Mouse (Mus musculus) macrophage (primary cell): Measurements from ENCODE around the gene Trpm4. TPM values are rescaled to one million over a fixed set of nuclear protein-coding genes. Genes with fewer than 3 reads are reported as not detected.
"Not testable (repeated sequence)": the region's sequence is repeated elsewhere in the genome, so short reads cannot be mapped to it uniquely, and the experiment has no call there.

Experiments used
- H3K27ac ChIP-seq: fragments of 350-480 bp; formaldehyde crosslinking; 2 replicates; pipeline ENCODE4 v1.9.0; 2021
- H3K36me3 ChIP-seq: fragments of 350-480 bp; formaldehyde crosslinking; 2 replicates; pipeline ENCODE4 v1.9.0; 2021; ENCODE audit errors: inconsistent target
- H3K4me3 ChIP-seq: fragments of 350-480 bp; formaldehyde crosslinking; 2 replicates; pipeline ENCODE4 v1.9.0; 2021; ENCODE audit errors: inconsistent target
- H3K79me2 ChIP-seq: fragments of 350-480 bp; formaldehyde crosslinking; 2 replicates; pipeline ENCODE4 v1.9.0; 2021; ENCODE audit errors: inconsistent target
- WGBS: methylation state at CpG from one replicate; pipeline ENCODE4 v1.1.7; 2026; ENCODE audit warnings: inconsistent platforms; ENCODE audit not compliant: missing documents; 5-methylcytosine and 5-hydroxymethylcytosine counted together
- polyA plus RNA-seq: library from polyadenylated mRNA; stranded (reverse); fragments of 250-400 nt; gene quantifications from 3 replicates; pipeline ENCODE4 v1.2.4, GENCODE M21; 2018; ENCODE audit warnings: inconsistent platforms

Trpm4 gene
- polyA plus RNA-seq, 1 experiment from 2014 or later, result 4.2 TPM

DNA sequence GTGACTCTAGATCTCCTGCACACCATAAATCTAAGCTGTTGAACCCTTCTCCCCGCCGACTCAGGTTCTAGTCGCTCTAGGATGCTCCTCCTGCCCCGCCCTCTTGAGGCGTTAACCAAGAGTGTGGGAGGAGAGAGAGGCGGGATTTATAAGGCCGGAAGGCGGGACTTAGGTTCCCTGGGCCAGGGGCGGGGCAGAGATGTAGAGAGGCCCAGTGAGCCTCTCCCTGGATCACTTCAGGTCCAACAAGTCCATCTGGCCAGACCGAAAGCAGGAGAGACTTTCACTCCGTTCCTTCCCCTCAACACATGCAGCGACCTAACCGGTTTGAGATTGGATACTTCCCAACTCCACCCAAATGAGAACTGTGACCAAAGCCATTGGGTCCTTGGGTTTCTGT is 29.2 kb upstream of the Trpm4 start:
- WGBS, result 15% methylated on average over 13 of the region's 13 CpGs
- no peaks in the 10 kb centered on the region for H3K79me2 ChIP-seq
- H3K36me3 ChIP-seq, result no peaks in the 10 kb centered on the region
- no peak overlapping the region for H3K4me3 ChIP-seq
- H3K27ac ChIP-seq, result no peak overlapping the region

GRCm38 (mm10) chr7:45361243-45361804 is 27.7 kb upstream of the Trpm4 start:
- no peak overlapping the region for H3K4me3 ChIP-seq
- under 1% methylated on average over 42 of the region's 43 CpGs for WGBS
- no peak overlapping the region for H3K27ac ChIP-seq
- H3K36me3 ChIP-seq, result no peaks in the 10 kb centered on the region
- H3K79me2 ChIP-seq, result no peaks in the 10 kb centered on the region

DNA sequence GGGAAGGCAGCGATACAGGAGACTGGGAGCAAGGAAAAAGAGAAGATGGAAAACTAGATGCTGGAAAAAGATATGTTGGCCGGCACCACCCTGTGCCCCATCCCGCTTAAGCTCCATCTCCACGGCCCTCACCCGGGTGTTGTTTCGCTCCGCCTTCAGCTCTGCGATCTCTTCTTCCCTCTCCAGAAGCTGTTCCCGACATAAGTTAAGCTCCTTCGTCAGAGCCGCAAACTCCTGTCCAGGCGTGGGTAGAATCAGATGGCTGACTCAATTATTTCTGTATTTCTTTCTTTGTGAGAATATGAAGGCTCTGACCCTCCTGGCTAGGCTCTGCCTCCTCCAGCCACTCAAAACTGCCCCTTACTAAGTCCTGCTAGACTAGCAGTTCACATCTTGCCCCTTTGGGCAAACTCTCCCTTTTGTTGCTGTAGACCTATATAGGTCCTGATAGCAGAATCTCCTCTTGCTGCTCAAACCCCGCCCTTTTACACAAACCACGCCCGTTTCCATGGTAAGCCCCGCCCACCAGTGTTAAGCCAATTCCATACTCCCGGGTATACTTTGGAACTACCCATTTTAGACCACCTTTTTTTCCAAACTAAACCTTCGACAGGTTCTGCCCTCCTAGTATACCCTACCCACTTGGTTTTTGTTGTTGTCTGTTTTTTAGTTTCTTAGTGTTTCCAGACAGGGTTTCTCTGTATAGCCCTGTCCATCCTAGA is 27.0 kb upstream of the Trpm4 start:
- no peak overlapping the region for H3K27ac ChIP-seq
- H3K36me3 ChIP-seq, result no peaks in the 10 kb centered on the region
- no peak overlapping the region for H3K4me3 ChIP-seq
- 55% methylated on average over 18 of the region's 18 CpGs for WGBS
- no peaks in the 10 kb centered on the region for H3K79me2 ChIP-seq

DNA sequence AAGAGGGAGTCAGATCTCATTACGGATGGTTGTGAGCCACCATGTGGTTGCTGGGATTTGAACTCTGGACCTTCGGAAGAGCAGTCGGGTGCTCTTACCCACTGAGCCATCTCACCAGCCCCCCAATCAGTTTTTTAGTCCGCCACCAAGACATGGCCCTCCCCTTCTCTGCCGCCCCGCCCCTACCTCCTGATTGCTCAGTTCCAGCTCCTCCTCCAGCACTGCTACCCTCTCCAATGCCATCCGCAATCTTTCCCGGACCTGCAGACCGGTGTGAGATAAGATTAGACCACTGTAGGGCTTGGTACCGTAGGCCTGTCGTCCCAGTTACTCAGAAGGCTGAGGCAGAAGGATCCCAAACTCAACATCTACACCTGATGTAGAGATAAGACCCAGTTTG is 25.5 kb upstream of the Trpm4 start:
- H3K36me3 ChIP-seq, H3K79me2 ChIP-seq, H3K27ac ChIP-seq, H3K4me3 ChIP-seq: not testable (repeated sequence)
- WGBS, result 76% methylated on average over 9 of the region's 11 CpGs

DNA sequence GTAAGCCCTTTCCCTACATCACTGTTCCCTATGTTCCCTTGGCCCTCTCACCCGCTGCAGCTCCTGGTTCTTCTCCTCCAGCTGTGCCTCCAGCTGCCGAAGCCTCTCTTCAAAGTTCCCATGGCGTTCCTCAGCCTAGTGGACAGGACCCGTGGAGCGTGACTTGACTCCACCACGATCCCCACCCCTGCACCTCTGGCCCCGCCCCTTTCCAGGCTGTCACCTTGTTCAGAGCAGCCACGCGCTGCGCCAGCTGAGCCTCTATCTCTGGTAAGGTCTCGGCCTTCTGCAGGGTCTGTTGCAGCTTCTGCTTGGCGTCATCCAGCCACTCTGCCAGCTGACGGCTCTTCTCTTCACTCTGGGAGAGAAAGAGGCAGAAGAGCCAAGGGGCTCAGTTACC is 22.5 kb upstream of the Trpm4 start:
- Histone ChIP-seq H3K4me3 (no peak overlapping the region), H3K27ac (no peak overlapping the region), H3K79me2 (no peaks in the 10 kb centered on the region), H3K36me3 (no peaks in the 10 kb centered on the region)
- 80% methylated on average over 13 of the region's 13 CpGs for WGBS

DNA sequence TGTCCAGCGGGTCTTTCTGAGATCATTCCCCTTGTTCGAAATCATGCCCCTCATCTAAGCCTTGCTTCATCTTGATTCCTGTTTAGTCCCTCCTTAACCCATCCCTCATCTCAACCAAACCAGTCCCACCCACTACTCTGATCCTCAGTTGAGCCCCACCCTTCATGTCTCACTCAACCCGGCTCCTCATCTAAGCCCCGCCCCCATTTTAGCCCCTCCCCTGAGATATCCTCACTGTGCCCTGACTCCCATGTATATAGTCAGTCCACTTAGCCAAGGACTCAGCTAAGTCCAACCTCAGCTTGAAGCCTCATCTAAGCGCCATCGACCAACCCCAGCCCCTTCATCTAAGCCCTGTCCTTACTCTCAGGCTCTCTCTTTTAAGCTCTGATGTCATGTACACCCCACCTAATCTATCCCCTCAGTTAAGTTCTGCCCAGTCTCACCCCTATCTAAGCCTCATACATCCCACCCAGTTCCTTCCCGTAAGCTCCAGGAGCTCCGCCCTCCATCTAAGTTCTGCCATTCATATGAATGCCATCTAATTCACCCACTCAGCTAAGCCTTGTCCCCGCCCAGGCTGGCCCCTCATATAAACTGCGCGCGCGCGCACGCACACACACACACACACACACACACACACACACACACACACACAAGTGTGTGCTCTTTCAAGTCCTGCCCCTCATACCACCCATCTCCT is 21.9 kb upstream of the Trpm4 start:
- Histone ChIP-seq H3K79me2 (no peaks in the 10 kb centered on the region), H3K27ac (no peak overlapping the region), H3K36me3 (no peaks in the 10 kb centered on the region), H3K4me3 (no peak overlapping the region)
- WGBS, result 61% methylated on average over 14 of the region's 15 CpGs

GRCm38 (mm10) chr7:45353041-45353440 is 19.5 kb upstream of the Trpm4 start:
- no peaks in the 10 kb centered on the region for H3K79me2 ChIP-seq
- H3K27ac ChIP-seq, result no peak overlapping the region
- no peak overlapping the region for H3K4me3 ChIP-seq
- no peaks in the 10 kb centered on the region for H3K36me3 ChIP-seq
- WGBS, result 71% methylated on average over 5 of the region's 5 CpGs

- H3K36me3 ChIP-seq, result no peaks in the 10 kb centered on the region
- 66% methylated on average over 13 of the region's 13 CpGs for WGBS
- no peak overlapping the region for H3K4me3 ChIP-seq
These were observed 13.3 kb upstream of the Trpm4 start for GRCm38 (mm10) chr7:45346905-45347304.

GRCm38 (mm10) chr7:45343543-45343942 is 10.0 kb upstream of the Trpm4 start:
- no peaks in the 10 kb centered on the region for H3K36me3 ChIP-seq
- no peak overlapping the region for H3K27ac ChIP-seq
- no peaks in the 10 kb centered on the region for H3K79me2 ChIP-seq
- 34% methylated on average over 13 of the region's 13 CpGs for WGBS
- no peak overlapping the region for H3K4me3 ChIP-seq

More at GRCm38 (mm10) chr7:45346905-45347304, 13.3 kb upstream of the Trpm4 start:
- H3K27ac ChIP-seq, result no peak overlapping the region
- no peaks in the 10 kb centered on the region for H3K79me2 ChIP-seq

DNA sequence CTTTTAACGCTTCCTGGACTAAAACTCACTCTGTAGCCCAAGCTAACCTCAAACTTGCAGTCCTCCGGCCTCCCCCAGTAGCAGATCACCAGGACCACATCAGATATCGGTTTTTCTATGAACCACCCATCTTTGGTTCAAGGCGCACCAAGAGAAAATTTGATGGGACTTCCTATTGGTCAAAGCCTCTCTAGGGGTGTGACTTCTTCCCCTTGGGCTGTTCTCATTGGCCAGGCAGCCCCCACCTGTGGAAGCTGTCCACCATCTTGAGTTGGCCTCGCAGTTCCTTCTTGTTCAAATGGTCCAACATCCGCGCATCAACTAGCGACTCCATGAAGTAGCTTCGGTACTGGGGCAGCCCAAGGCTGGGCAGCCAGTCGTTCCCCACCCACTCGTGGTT is 8.5 kb upstream of the Trpm4 start:
- Histone ChIP-seq H3K4me3 (no peak overlapping the region), H3K27ac (no peak overlapping the region), H3K36me3 (no peaks in the 10 kb centered on the region), H3K79me2 (no peaks in the 10 kb centered on the region)
- WGBS, result 89% methylated on average over 11 of the region's 11 CpGs

DNA sequence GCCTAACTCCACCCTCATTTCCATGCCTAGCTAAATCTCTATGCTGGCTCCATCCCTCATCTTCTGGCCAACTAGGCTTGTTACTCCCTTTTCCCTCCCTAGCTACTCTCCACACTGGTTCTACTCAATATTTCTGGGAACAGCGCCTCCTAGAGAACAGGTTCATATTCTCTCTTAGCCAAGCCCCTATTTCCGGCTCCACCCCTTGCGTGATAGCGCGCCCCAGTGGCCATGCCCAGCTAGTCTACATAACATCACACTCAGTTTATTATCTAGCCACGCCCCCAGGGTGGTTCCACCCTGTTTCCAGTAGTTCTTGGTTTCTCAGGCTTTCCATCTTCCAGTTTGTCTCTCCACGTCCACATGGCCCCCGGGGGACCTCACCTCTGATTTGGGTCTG is 7.7 kb upstream of the Trpm4 start:
- WGBS, result 4% methylated on average over 8 of the region's 8 CpGs
- Histone ChIP-seq H3K79me2 (no peaks in the 10 kb centered on the region), H3K27ac (no peak overlapping the region), H3K4me3 (no peak overlapping the region), H3K36me3 (no peaks in the 10 kb centered on the region)

- WGBS, result under 1% methylated on average over 11 of the region's 11 CpGs
- Histone ChIP-seq H3K27ac (no peak overlapping the region), H3K79me2 (no peaks in the 10 kb centered on the region), H3K4me3 (peak overlapping the region; percentile 27), H3K36me3 (no peaks in the 10 kb centered on the region)
These were observed 7.1 kb upstream of the Trpm4 start for GRCm38 (mm10) chr7:45340669-45341068.

GRCm38 (mm10) chr7:45340066-45340442 is 6.5 kb upstream of the Trpm4 start:
- WGBS, result 5% methylated on average over 11 of the region's 11 CpGs
- H3K4me3 ChIP-seq, result peak overlapping the region; percentile 27
- peak overlapping the region; percentile 12; the same call in 1 of the 2 replicates for H3K27ac ChIP-seq
- no peaks in the 10 kb centered on the region for H3K36me3 ChIP-seq
- H3K79me2 ChIP-seq, result no peaks in the 10 kb centered on the region

- WGBS, result under 1% methylated on average over 36 of the region's 39 CpGs
- Histone ChIP-seq H3K4me3 (peak overlapping the region; percentile 27), H3K79me2 (no peaks in the 10 kb centered on the region), H3K27ac (peak overlapping the region; percentile 12; the same call in 1 of the 2 replicates), H3K36me3 (no peaks in the 10 kb centered on the region)
These were observed 6.0 kb upstream of the Trpm4 start for GRCm38 (mm10) chr7:45339410-45340065.
